Mouse (Mus musculus) CH12.LX (cell line): ENCODE measurements around the gene Prss27. TPM values are rescaled to one million over a fixed set of nuclear protein-coding genes. Genes with fewer than 3 reads are reported as not detected.

Experiments
- DNase-seq: peaks from one replicate; pipeline ENCODE4 v3.0.0-alpha.2; 2013; ENCODE audit errors: extremely low read depth
- H3K27ac ChIP-seq: 2 replicates; pipeline ENCODE4 v1.5.1; 2012; ENCODE audit warnings: low read depth, mild to moderate bottlenecking, control low read depth, moderate library complexity; ENCODE audit not compliant: insufficient read depth
- H3K27me3 ChIP-seq: replicated peaks from 2 replicates; pipeline ENCODE3; 2012; ENCODE audit warnings: inconsistent platforms
- H3K36me3 ChIP-seq, 2 experiments: replicated peaks in 1 of 2; 2 replicates each; pipeline versions ENCODE3 to v1.6.1; 2012; ENCODE audit warnings: inconsistent platforms in 1 of 2, low read length in 1 of 2, mild to moderate bottlenecking in 1 of 2, mixed read lengths in 1 of 2, moderate library complexity in 1 of 2; ENCODE audit not compliant: control insufficient read depth in 1 of 2, insufficient read depth in 1 of 2
- H3K4me1 ChIP-seq, 2 experiments: 2 replicates each; pipeline ENCODE4 v1.6.1; 2012; ENCODE audit warnings: inconsistent platforms in 1 of 2, moderate library complexity in 1 of 2; ENCODE audit not compliant: insufficient read depth in 2 of 2, control insufficient read depth in 1 of 2
- H3K4me2 ChIP-seq: 2 replicates; pipeline ENCODE4 v1.6.1; 2012; ENCODE audit warnings: low read depth, mild to moderate bottlenecking, control low read depth; ENCODE audit not compliant: poor library complexity, insufficient read depth, severe bottlenecking
- H3K4me3 ChIP-seq, 3 experiments: fragments of 150-350 bp in 1 of 3; sonication (generic) in 1 of 3; replicated peaks in 1 of 3; 2 replicates each; pipeline versions ENCODE3 to v1.5.1; 2011 to 2012; ENCODE audit warnings: low read depth in 2 of 3, low read length in 2 of 3, mild to moderate bottlenecking in 2 of 3, moderate library complexity in 2 of 3, control low read depth in 1 of 3, improper control_type of control experiment in 1 of 3, inconsistent platforms in 1 of 3, mixed read lengths in 1 of 3; ENCODE audit not compliant: poor library complexity in 1 of 3
- H3K79me2 ChIP-seq: replicated peaks from 2 replicates; pipeline ENCODE4 v1.6.1; 2012; ENCODE audit warnings: mild to moderate bottlenecking, moderate library complexity; ENCODE audit not compliant: control insufficient read depth, poor library complexity, insufficient read depth, severe bottlenecking; ENCODE audit errors: extremely low read depth
- H3K9ac ChIP-seq: 2 replicates; pipeline ENCODE4 v1.6.1; 2012; ENCODE audit warnings: low read depth, mild to moderate bottlenecking, control low read depth, moderate library complexity; ENCODE audit not compliant: insufficient read depth
- H3K9me3 ChIP-seq: replicated peaks from 2 replicates; pipeline ENCODE3; 2012; ENCODE audit warnings: low read length, inconsistent platforms, mixed read lengths
- BHLHE40 ChIP-seq: IDR thresholded peaks from 2 replicates; pipeline ENCODE4 v1.6.1; 2011; ENCODE audit warnings: mild to moderate bottlenecking, low read depth, low read length, improper control_type of control experiment
- CTCF ChIP-seq, 2 experiments: IDR thresholded peaks in 1 of 2; conservative IDR thresholded peaks in 1 of 2; 2 replicates each; pipeline ENCODE4 v1.5.1; 2011 to 2012; ENCODE audit warnings: low read depth in 2 of 2, low read length in 2 of 2, improper control_type of control experiment in 1 of 2, inconsistent platforms in 1 of 2, mild to moderate bottlenecking in 1 of 2, moderate library complexity in 1 of 2
- ELF1 ChIP-seq: IDR thresholded peaks from 2 replicates; pipeline ENCODE4 v1.6.1; 2014; ENCODE audit warnings: low read depth, mild to moderate bottlenecking, inconsistent platforms, low read length, improper control_type of control experiment
- EP300 ChIP-seq: IDR thresholded peaks from 2 replicates; pipeline ENCODE4 v1.6.1; 2011; ENCODE audit warnings: low read length, improper control_type of control experiment
- ETS1 ChIP-seq: conservative IDR thresholded peaks from 2 replicates; pipeline ENCODE4 v1.6.1; 2012; ENCODE audit warnings: low read depth, mild to moderate bottlenecking, inconsistent platforms, low read length, improper control_type of control experiment, moderate library complexity
- HCFC1 ChIP-seq: IDR thresholded peaks from 2 replicates; pipeline ENCODE4 v1.6.1; 2012; ENCODE audit warnings: low read depth, mild to moderate bottlenecking, inconsistent platforms, low read length, improper control_type of control experiment
- IRF4 ChIP-seq: IDR thresholded peaks from 2 replicates; pipeline ENCODE4 v1.6.1; 2014; ENCODE audit warnings: low read depth, mild to moderate bottlenecking, inconsistent platforms, low read length, improper control_type of control experiment
- JUN ChIP-seq: IDR thresholded peaks from 2 replicates; pipeline ENCODE4 v1.6.1; 2011; ENCODE audit warnings: low read depth, mild to moderate bottlenecking, low read length, improper control_type of control experiment, moderate library complexity; ENCODE audit not compliant: insufficient read depth
- KAT2A ChIP-seq: IDR thresholded peaks from 2 replicates; pipeline ENCODE4 v1.6.1; 2012; ENCODE audit warnings: low read length, improper control_type of control experiment, inconsistent platforms; ENCODE audit not compliant: insufficient replicate concordance
- MAX ChIP-seq: IDR thresholded peaks from 2 replicates; pipeline ENCODE4 v1.6.1; 2011; ENCODE audit warnings: low read length, improper control_type of control experiment
- MAZ ChIP-seq: IDR thresholded peaks from 2 replicates; pipeline ENCODE4 v1.6.1; 2012; ENCODE audit warnings: low read depth, mild to moderate bottlenecking, inconsistent platforms, low read length, improper control_type of control experiment, moderate library complexity
- MEF2A ChIP-seq: IDR thresholded peaks from 2 replicates; pipeline ENCODE4 v1.6.1; 2014; ENCODE audit warnings: low read depth, mild to moderate bottlenecking, inconsistent platforms, low read length, improper control_type of control experiment, borderline replicate concordance
- MYC ChIP-seq: IDR thresholded peaks from 2 replicates; pipeline ENCODE4 v1.6.1; 2011; ENCODE audit warnings: low read depth, mild to moderate bottlenecking, improper control_type of control experiment, low read length
- NELFE ChIP-seq: IDR thresholded peaks from 2 replicates; pipeline ENCODE4 v1.6.1; 2011; ENCODE audit warnings: low read depth, low read length, improper control_type of control experiment
- RAD21 ChIP-seq: IDR thresholded peaks from 2 replicates; pipeline ENCODE4 v1.6.1; 2011; ENCODE audit warnings: low read depth, mild to moderate bottlenecking, low read length, improper control_type of control experiment, moderate library complexity
- RCOR1 ChIP-seq: conservative IDR thresholded peaks from 2 replicates; pipeline ENCODE4 v1.6.1; 2012; ENCODE audit warnings: low read depth, mild to moderate bottlenecking, inconsistent platforms, low read length, improper control_type of control experiment
- SIN3A ChIP-seq: IDR thresholded peaks from 2 replicates; pipeline ENCODE4 v1.6.1; 2012; ENCODE audit warnings: low read length, improper control_type of control experiment, inconsistent platforms
- TBP ChIP-seq: conservative IDR thresholded peaks from 2 replicates; pipeline ENCODE4 v1.6.1; 2011; ENCODE audit warnings: low read depth, low read length, improper control_type of control experiment
- UBTF ChIP-seq: IDR thresholded peaks from 2 replicates; pipeline ENCODE4 v1.6.1; 2012; ENCODE audit warnings: low read depth, mild to moderate bottlenecking, inconsistent platforms, low read length, improper control_type of control experiment, moderate library complexity
- USF1 ChIP-seq: IDR thresholded peaks from 2 replicates; pipeline ENCODE4 v1.6.1; 2014; ENCODE audit warnings: low read depth, mild to moderate bottlenecking, inconsistent platforms, low read length, improper control_type of control experiment
- ZNF384 ChIP-seq: IDR thresholded peaks from 2 replicates; pipeline ENCODE4 v1.6.1; 2012; ENCODE audit warnings: low read depth, low read length, improper control_type of control experiment, inconsistent platforms
- dilution Hi-C: fragments of 300-500 bp; cut with MboI; formaldehyde crosslinking; loops from 2 replicates; pipeline ENCODE4 v1.14.3; 2020; ENCODE audit warnings: low sequenced_read_pairs; ENCODE audit not compliant: extremely low pct_unique_long_range_greater_than_20kb, extremely low pct_ligation_motif_present
- in situ Hi-C: fragments of 300-500 bp; cut with MboI; formaldehyde crosslinking; loops from 3 replicates; pipeline ENCODE4 v1.14.3; 2019; ENCODE audit warnings: low sequenced_read_pairs, low pct_ligation_motif_present, low pct_unique_long_range_greater_than_20kb, mixed read lengths
- polyA plus RNA-seq: library from polyadenylated mRNA; unstranded; fragments of >175 nt; gene quantifications from 2 replicates; pipeline ENCODE4 v1.2.1, GENCODE M21; 2012; ENCODE audit warnings: low read depth; ENCODE audit not compliant: insufficient read length
- total RNA-seq, 2 experiments: library from RNA; depleted of rRNA; stranded (reverse); fragments of 300-350 nt in 1 of 2; fragments of >200 nt in 1 of 2; gene quantifications; 2 replicates each; pipeline ENCODE4 v1.2.3; 2012 to 2014

Prss27 gene
- total and polyA plus RNA-seq, 3 experiments: not detected

GRCm38 (mm10) chr17:24009617-24010016 is 28.3 kb upstream of the Prss27 start:
- Histone ChIP-seq H3K36me3 (no peaks in the 10 kb centered on the region), H3K9ac (no peak overlapping the region)
- in situ Hi-C loops: no loop called here

GRCm38 (mm10) chr17:24012921-24013320 is 25.0 kb upstream of the Prss27 start:
- in situ Hi-C loops (no loop called here), dilution Hi-C loops (no loop called here)
- Histone ChIP-seq H3K36me3 (no peaks in the 10 kb centered on the region), H3K4me3 (no peak overlapping the region), H3K9ac (no peak overlapping the region), H3K4me1 (no peaks in the 10 kb centered on the region), H3K9me3 (peaks cover 5% of the 10 kb centered on the region), H3K4me2 (no peak overlapping the region), H3K27me3 (peaks cover 21% of the 10 kb centered on the region), H3K79me2 (no peaks in the 10 kb centered on the region), H3K27ac (no peak overlapping the region)
- DNase-seq: no peak
- TF ChIP-seq RCOR1: no peak
- TF ChIP-seq JUN: no peak
- TF ChIP-seq EP300: no peak
- TF ChIP-seq MEF2A: no peak
- TF ChIP-seq USF1: no peak
- no peak for TF ChIP-seq MAZ
- TF ChIP-seq IRF4: no peak
- no peak for TF ChIP-seq SIN3A
- no peak for TF ChIP-seq KAT2A
- TF ChIP-seq ETS1: no peak
- TF ChIP-seq ZNF384: no peak
- no peak for TF ChIP-seq MYC
- TF ChIP-seq TBP: no peak
- TF ChIP-seq BHLHE40: no peak
- TF ChIP-seq CTCF (conservative IDR thresholded peaks at IDR 0.05 in 1 of 2, IDR thresholded peaks at IDR 0.05 in 1 of 2; ENCODE audit: low read depth in 2 of 2, low read length in 2 of 2): no peak
- TF ChIP-seq RAD21: no peak
- no peak for TF ChIP-seq NELFE
- TF ChIP-seq ELF1: no peak

More at GRCm38 (mm10) chr17:24009617-24010016, 28.3 kb upstream of the Prss27 start:
- TF ChIP-seq UBTF (no peak), HCFC1 (no peak), CTCF (conservative IDR thresholded peaks at IDR 0.05 in 1 of 2, IDR thresholded peaks at IDR 0.05 in 1 of 2; ENCODE audit: low read depth in 2 of 2, low read length in 2 of 2) (peak in 1 of 2 experiments; percentile 52; a peak in 2 of 4 replicates), MYC (no peak), MAX (no peak), RAD21 (peak; percentile 46)
- TF ChIP-seq, all 38 proteins: peak for 2
- H3K27me3 ChIP-seq: peaks cover 46% of the 10 kb centered on the region
- H3K4me2 ChIP-seq: no peak overlapping the region
- H3K79me2 ChIP-seq: no peaks in the 10 kb centered on the region
- no peak for DNase-seq
- H3K4me1 ChIP-seq: peaks cover 0 to 8% of the 10 kb centered on the region in 2 experiments; a peak in 2 of 4 replicates
- peaks cover 7% of the 10 kb centered on the region for H3K9me3 ChIP-seq
- dilution Hi-C loops: no loop called here
- H3K4me3 ChIP-seq: no peak overlapping the region
- H3K27ac ChIP-seq: no peak overlapping the region
